Mouse (Mus musculus) liver, adult 2 months (tissue): ENCODE data around the gene Klhl28. TPM values are rescaled to one million over a fixed set of nuclear protein-coding genes. Genes with fewer than 3 reads are reported as not detected.
A peak's percentile ranks its signal among the peaks of the same experiment; 100 is the strongest.

Experiments used
- DNase-seq: peaks from one replicate; pipeline ENCODE4 v3.0.0-alpha.2; 2011; ENCODE audit warnings: low read depth, low spot score; ENCODE audit errors: extremely low read depth
- H3K27ac ChIP-seq: fragments of 200-500 bp; replicated peaks from 2 replicates; pipeline ENCODE4 v1.5.1; 2012; ENCODE audit warnings: low read depth, mild to moderate bottlenecking, control low read depth, inconsistent platforms, low read length; ENCODE audit not compliant: insufficient read depth
- H3K27me3 ChIP-seq: fragments of 200-500 bp; 2 replicates; pipeline ENCODE4 v1.6.1; 2012; ENCODE audit warnings: mild to moderate bottlenecking, moderate library complexity, low read length, inconsistent platforms; ENCODE audit not compliant: control insufficient read depth, insufficient read depth
- H3K36me3 ChIP-seq: fragments of 200-500 bp; 2 replicates; pipeline ENCODE4 v1.6.1; 2012; ENCODE audit warnings: low read length, inconsistent platforms; ENCODE audit not compliant: control insufficient read depth, insufficient read depth
- H3K4me1 ChIP-seq: fragments of 200-500 bp; 2 replicates; pipeline ENCODE4 v1.6.1; 2011; ENCODE audit warnings: low read length; ENCODE audit not compliant: control insufficient read depth, insufficient read depth
- H3K4me3 ChIP-seq: fragments of 200-500 bp; 2 replicates; pipeline ENCODE4 v1.5.1; 2011; ENCODE audit warnings: low read depth, mild to moderate bottlenecking, control low read depth, low read length, moderate library complexity; ENCODE audit not compliant: insufficient read depth
- H3K79me2 ChIP-seq: fragments of 200-500 bp; 2 replicates; pipeline ENCODE4 v1.6.1; 2012; ENCODE audit warnings: inconsistent platforms, mild to moderate bottlenecking, low read length, moderate library complexity; ENCODE audit not compliant: control insufficient read depth, insufficient read depth
- H3K9ac ChIP-seq: fragments of 200-500 bp; 2 replicates; pipeline ENCODE4 v1.6.1; 2012; ENCODE audit warnings: low read depth, mild to moderate bottlenecking, control low read depth, inconsistent platforms, low read length
- CTCF ChIP-seq: fragments of 200-500 bp; IDR thresholded peaks from 2 replicates; pipeline ENCODE4 v1.5.1; 2011; ENCODE audit warnings: low read depth, low read length, control low read depth
- POLR2A ChIP-seq: fragments of 200-500 bp; IDR thresholded peaks from 2 replicates; pipeline ENCODE4 v1.6.1; 2011; ENCODE audit warnings: low read length, control low read depth; ENCODE audit not compliant: insufficient read depth; ENCODE audit errors: extremely low read depth
- WGBS: fragments of 180-500 bp; shearing (Covaris S2); methylation state at CpG from one replicate; pipeline ENCODE4 v1.1.7; 2018; 5-methylcytosine and 5-hydroxymethylcytosine counted together
- polyA plus RNA-seq: library from polyadenylated mRNA; depleted of rRNA; stranded (reverse); fragments of >200 nt; gene quantifications from 2 replicates; pipeline ENCODE4 v1.2.3, GENCODE M21; 2012; rRNA removed
- total RNA-seq: library from RNA; depleted of rRNA; stranded (reverse); fragments of >200 nt; gene quantifications from 2 replicates; pipeline ENCODE4 v1.2.3, GENCODE M21; 2014; rRNA removed

The Klhl28 gene
- 5.8 and 6.2 TPM in 2 replicates for total RNA-seq
- polyA plus RNA-seq = 0.81 and 1.6 TPM in 2 replicates

- Histone ChIP-seq H3K27me3 (no peaks in the 10 kb centered on the region), H3K36me3 (no peaks in the 10 kb centered on the region), H3K27ac (peak within 1 kb of the TSS; percentile 37), H3K79me2 (no peaks in the 10 kb centered on the region; the same call in 1 of the 2 replicates), H3K4me3 (peak within 1 kb of the TSS; percentile 81), H3K4me1 (peaks cover 8% of the 10 kb centered on the region), H3K9ac (peak within 1 kb of the TSS; percentile 84)
- DNase-seq = peak; percentile 99
- WGBS = 0% methylated on average over 45 of the region's 45 CpGs
- TF ChIP-seq POLR2A = peak; percentile 81
- no peak for TF ChIP-seq CTCF
These were observed at the start of gene Klhl28, which contains the start of gene Togaram1 for GRCm38 (mm10) chr12:64965124-64966026. Gene Klhl28 (minus strand): TSS chr12:64965534. Gene Togaram1 (plus strand): TSS chr12:64965804.

- no peak overlapping the region for H3K27ac ChIP-seq
- H3K9ac ChIP-seq = no peak overlapping the region
- no peaks in the 10 kb centered on the region for H3K79me2 ChIP-seq
- H3K4me1 ChIP-seq = no peaks in the 10 kb centered on the region
- TF ChIP-seq CTCF = no peak
- no peak for TF ChIP-seq POLR2A
- no peaks in the 10 kb centered on the region for H3K27me3 ChIP-seq
- H3K4me3 ChIP-seq = no peak overlapping the region
- peaks cover 56% of the 10 kb centered on the region for H3K36me3 ChIP-seq
- no peak for DNase-seq
- WGBS = 91% methylated on average over 3 of the region's 3 CpGs
These were observed 42.4 kb upstream of the Klhl28 start for GRCm38 (mm10) chr12:65007725-65008124.

GRCm38 (mm10) chr12:64977518-64977917 is 12.2 kb upstream of the Klhl28 start:
- 42% methylated on average over 1 of the region's 1 CpGs for WGBS
- no peaks in the 10 kb centered on the region for H3K27me3 ChIP-seq
- no peak overlapping the region for H3K4me3 ChIP-seq
- no peak for DNase-seq
- no peak overlapping the region for H3K9ac ChIP-seq
- TF ChIP-seq CTCF = no peak
- TF ChIP-seq POLR2A = no peak
- peaks cover 26% of the 10 kb centered on the region for H3K36me3 ChIP-seq
- H3K27ac ChIP-seq = no peak overlapping the region
- H3K79me2 ChIP-seq = peaks cover 4% of the 10 kb centered on the region; the same call in 1 of the 2 replicates
- no peaks in the 10 kb centered on the region; the same call in 1 of the 2 replicates for H3K4me1 ChIP-seq

- H3K27ac ChIP-seq = no peak overlapping the region
- H3K36me3 ChIP-seq = peaks cover 20% of the 10 kb centered on the region
- H3K79me2 ChIP-seq = peaks cover 8% of the 10 kb centered on the region; the same call in 1 of the 2 replicates
- no peak overlapping the region for H3K4me3 ChIP-seq
- no peak overlapping the region for H3K9ac ChIP-seq
- no peak for TF ChIP-seq POLR2A
- TF ChIP-seq CTCF = no peak
- 60% methylated on average over 1 of the region's 1 CpGs for WGBS
- no peaks in the 10 kb centered on the region for H3K27me3 ChIP-seq
- no peak for DNase-seq
- peaks cover 3% of the 10 kb centered on the region; the same call in 1 of the 2 replicates for H3K4me1 ChIP-seq
These were observed 10.9 kb upstream of the Klhl28 start for GRCm38 (mm10) chr12:64976191-64976590.

GRCm38 (mm10) chr12:64975558-64975957 is 10.2 kb upstream of the Klhl28 start:
- Histone ChIP-seq H3K27me3 (no peaks in the 10 kb centered on the region), H3K79me2 (peaks cover 8% of the 10 kb centered on the region; the same call in 1 of the 2 replicates), H3K27ac (no peak overlapping the region), H3K4me1 (peaks cover 3% of the 10 kb centered on the region; the same call in 1 of the 2 replicates), H3K36me3 (peaks cover 20% of the 10 kb centered on the region), H3K9ac (0 out of 2 replicates have a peak overlapping the region, but pooled peaks have one; percentile 29), H3K4me3 (no peak overlapping the region)
- TF ChIP-seq CTCF = no peak
- no peak for TF ChIP-seq POLR2A
- no peak for DNase-seq
- 66% methylated on average over 6 of the region's 6 CpGs for WGBS
